Mouse (Mus musculus) heart, embryonic 14.5 days (tissue): ENCODE data around the gene Mrps16. TPM values are rescaled to one million over a fixed set of nuclear protein-coding genes. Genes with fewer than 3 reads are reported as not detected.
A peak's percentile ranks its signal among the peaks of the same experiment; 100 is the strongest.

Experiments used
- ATAC-seq: fragments of 200-750 bp; cut with Nextera tagmentation; 2 replicates; pipeline ENCODE4 v1.8.0; 2017; ENCODE audit warnings: low read depth, moderate TSS enrichment; ENCODE audit not compliant: insufficient number of reproducible peaks, insufficient read depth, low FRiP score
- H3K27ac ChIP-seq, 2 experiments: fragments of 200-500 bp in 1 of 2; fragments of 300-500 bp in 1 of 2; sonication (generic) in 1 of 2; replicated peaks in 1 of 2; 2 replicates each; pipeline ENCODE4 v1.5.1; 2012 to 2014; ENCODE audit warnings: low read depth in 2 of 2, low read length in 2 of 2, control low read depth in 1 of 2, mild to moderate bottlenecking in 1 of 2, mixed read lengths in 1 of 2; ENCODE audit not compliant: control insufficient read depth in 1 of 2, insufficient read depth in 1 of 2
- H3K27me3 ChIP-seq: fragments of 300-500 bp; sonication (generic); 2 replicates; pipeline ENCODE4 v1.6.1; 2014; ENCODE audit warnings: mild to moderate bottlenecking, low read length, control low read depth; ENCODE audit not compliant: control insufficient read depth, insufficient read depth
- H3K36me3 ChIP-seq: fragments of 300-500 bp; sonication (generic); 2 replicates; pipeline ENCODE4 v1.6.1; 2014; ENCODE audit warnings: mild to moderate bottlenecking, control low read depth, low read length, mixed read lengths; ENCODE audit not compliant: control insufficient read depth, insufficient read depth
- H3K4me1 ChIP-seq, 2 experiments: fragments of 200-500 bp in 1 of 2; fragments of 300-500 bp in 1 of 2; sonication (generic) in 1 of 2; 2 replicates each; pipeline ENCODE4 v1.6.1; 2012 to 2014; ENCODE audit warnings: low read length in 2 of 2, control low read depth in 1 of 2, mixed read lengths in 1 of 2; ENCODE audit not compliant: control insufficient read depth in 2 of 2, insufficient read depth in 2 of 2
- H3K4me2 ChIP-seq: fragments of 300-500 bp; sonication (generic); 2 replicates; pipeline ENCODE4 v1.6.1; 2014; ENCODE audit warnings: mild to moderate bottlenecking, low read length
- H3K4me3 ChIP-seq, 2 experiments: fragments of 200-500 bp in 1 of 2; fragments of 300-500 bp in 1 of 2; sonication (generic) in 1 of 2; 2 replicates each; pipeline ENCODE4 v1.5.1; 2012 to 2014; ENCODE audit warnings: low read length in 2 of 2, mild to moderate bottlenecking in 2 of 2, control low read depth in 1 of 2, low read depth in 1 of 2, moderate library complexity in 1 of 2; ENCODE audit not compliant: control insufficient read depth in 1 of 2, insufficient read depth in 1 of 2
- H3K9ac ChIP-seq: fragments of 300-500 bp; sonication (generic); 2 replicates; pipeline ENCODE4 v1.6.1; 2014; ENCODE audit warnings: mild to moderate bottlenecking, low read length
- H3K9me3 ChIP-seq: fragments of 300-500 bp; sonication (generic); 2 replicates; pipeline ENCODE4 v1.6.1; 2016; ENCODE audit warnings: low read length, control low read depth; ENCODE audit not compliant: control insufficient read depth
- WGBS: fragments of 180-500 bp; shearing (Covaris S2); extraction: QIAGEN DNeasy Blood & Tissue Kit; methylation state at CpG from one replicate; pipeline ENCODE4 v1.1.7; 2014; 5-methylcytosine and 5-hydroxymethylcytosine counted together
- polyA plus RNA-seq: library from polyadenylated mRNA; unstranded; fragments of >200 nt; fragmentation: Nextera tagmentation; extraction: Ambion mirVana; gene quantifications from 2 replicates; pipeline ENCODE4 v1.2.1, GENCODE M21; 2014

The Mrps16 gene
- polyA plus RNA-seq, 1 experiment from 2014 or later: 106 TPM

- Histone ChIP-seq H3K4me2 (no peak overlapping the region), H3K4me3 (no peak overlapping the region), H3K27me3 (no peaks in the 10 kb centered on the region), H3K9me3 (no peaks in the 10 kb centered on the region), H3K4me1 (no peaks in the 10 kb centered on the region), H3K27ac (no peak overlapping the region), H3K9ac (no peak overlapping the region), H3K36me3 (peaks cover 81% of the 10 kb centered on the region)
- WGBS: 93% methylated on average over 3 of the region's 3 CpGs
- ATAC-seq: no peak
Observed at GRCm38 (mm10) chr14:20368271-20368670, 25.2 kb downstream of the Mrps16 start.

DNA sequence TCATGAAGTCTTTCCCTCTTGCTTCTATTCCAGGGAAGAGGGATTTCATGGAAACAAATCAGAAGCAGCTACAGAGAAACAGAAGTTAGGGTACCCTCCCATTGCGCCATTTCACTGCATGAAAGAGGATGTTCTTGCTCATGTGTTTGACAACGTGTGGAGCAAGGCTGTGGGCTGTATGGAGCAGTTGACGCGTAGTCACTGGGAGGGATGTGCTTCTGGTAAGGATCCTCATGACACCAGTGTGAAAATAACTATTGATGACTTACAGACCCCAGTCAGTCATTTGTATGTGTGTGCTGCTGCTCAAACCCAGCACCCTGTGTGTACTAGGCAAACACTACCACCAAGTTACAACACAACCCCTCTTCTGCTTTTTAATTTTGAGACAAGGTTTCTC is 30.2 kb downstream of the Mrps16 start:
- Histone ChIP-seq H3K4me1 (no peaks in the 10 kb centered on the region), H3K36me3 (peaks cover 93% of the 10 kb centered on the region), H3K27ac (no peak overlapping the region), H3K4me3 (no peak overlapping the region), H3K4me2 (no peak overlapping the region), H3K9me3 (no peaks in the 10 kb centered on the region), H3K27me3 (no peaks in the 10 kb centered on the region), H3K9ac (no peak overlapping the region)
- ATAC-seq: no peak
- WGBS: 86% methylated on average over 4 of the region's 4 CpGs

DNA sequence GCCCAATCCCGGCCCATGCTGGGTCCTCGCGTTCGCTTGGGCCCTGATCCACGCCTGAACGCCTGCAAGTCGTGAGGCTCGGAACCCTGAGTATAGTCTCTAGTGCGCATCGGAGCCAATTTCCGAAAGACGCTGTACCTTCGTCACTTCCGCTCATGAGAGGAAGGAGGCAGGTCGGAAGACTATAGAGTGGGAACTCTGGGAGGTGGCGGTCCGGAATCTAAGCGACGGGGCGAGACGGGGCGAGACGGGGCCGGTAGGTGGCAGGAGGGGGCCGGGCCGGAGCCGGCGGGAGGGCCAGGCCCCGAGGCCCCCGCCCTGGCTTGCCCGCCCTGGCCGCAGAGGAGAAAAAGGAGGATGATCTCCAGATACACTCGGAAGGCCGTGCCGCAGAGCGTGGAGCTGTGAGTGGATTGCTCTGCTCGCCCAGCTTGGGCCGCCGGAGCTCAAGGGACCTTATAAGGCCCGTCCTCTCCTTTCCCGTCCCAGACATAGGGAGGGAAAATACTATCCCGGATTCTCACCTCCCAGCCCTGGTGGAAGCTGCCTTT is 45.4 kb downstream of the Mrps16 start, which contains the start of the genes Ecd and Fam149b:
TSS of gene Ecd (minus strand) at position 131 of the 551 bp plus-strand sequence.
TSS of gene Fam149b (plus strand) at position 172 of the 551 bp plus-strand sequence.
- ATAC-seq: peak; percentile 95
- H3K27ac ChIP-seq: peak within 1 kb of the TSS; percentile 87 to 92
- H3K27me3 ChIP-seq: no peaks in the 10 kb centered on the region
- peaks cover 0 to 21% of the 10 kb centered on the region in 2 experiments; a peak in 2 of 4 replicates for H3K4me1 ChIP-seq
- peak within 1 kb of the TSS; percentile 87 for H3K9ac ChIP-seq
- H3K9me3 ChIP-seq: no peaks in the 10 kb centered on the region
- peak within 1 kb of the TSS; percentile 85 for H3K4me2 ChIP-seq
- peak within 1 kb of the TSS; percentile 74 to 96 for H3K4me3 ChIP-seq
- under 1% methylated on average over 38 of the region's 42 CpGs for WGBS
- peaks cover 40% of the 10 kb centered on the region for H3K36me3 ChIP-seq

- H3K4me3 ChIP-seq: peak overlapping the region; percentile 74 to 96
- no peaks in the 10 kb centered on the region for H3K27me3 ChIP-seq
- peak overlapping the region; percentile 85 for H3K4me2 ChIP-seq
- H3K9ac ChIP-seq: peak overlapping the region; percentile 87
- peaks cover 0 to 21% of the 10 kb centered on the region in 2 experiments; a peak in 2 of 4 replicates for H3K4me1 ChIP-seq
- peaks cover 39% of the 10 kb centered on the region for H3K36me3 ChIP-seq
- WGBS: 6% methylated on average over 15 of the region's 15 CpGs
- peak; percentile 14; the same call in 1 of the 2 replicates for ATAC-seq
- H3K27ac ChIP-seq: peak overlapping the region; percentile 87 to 92
- H3K9me3 ChIP-seq: no peaks in the 10 kb centered on the region
Observed at GRCm38 (mm10) chr14:20347441-20347990, 45.9 kb downstream of the Mrps16 start.

- no peaks in the 10 kb centered on the region for H3K27me3 ChIP-seq
- no peak overlapping the region for H3K4me3 ChIP-seq
- H3K4me2 ChIP-seq: no peak overlapping the region
- H3K36me3 ChIP-seq: peaks cover 39% of the 10 kb centered on the region
- no peak for ATAC-seq
- peaks cover 0 to 21% of the 10 kb centered on the region in 2 experiments; a peak in 2 of 4 replicates for H3K4me1 ChIP-seq
- no peak overlapping the region for H3K27ac ChIP-seq
- H3K9ac ChIP-seq: no peak overlapping the region
- no peaks in the 10 kb centered on the region for H3K9me3 ChIP-seq
- 91% methylated on average over 9 of the region's 9 CpGs for WGBS
Observed at GRCm38 (mm10) chr14:20345885-20346284, 47.5 kb downstream of the Mrps16 start.

- WGBS: 78% methylated on average over 7 of the region's 7 CpGs
Observed at GRCm38 (mm10) chr14:20340866-20341265, 52.6 kb downstream of the Mrps16 start.

DNA sequence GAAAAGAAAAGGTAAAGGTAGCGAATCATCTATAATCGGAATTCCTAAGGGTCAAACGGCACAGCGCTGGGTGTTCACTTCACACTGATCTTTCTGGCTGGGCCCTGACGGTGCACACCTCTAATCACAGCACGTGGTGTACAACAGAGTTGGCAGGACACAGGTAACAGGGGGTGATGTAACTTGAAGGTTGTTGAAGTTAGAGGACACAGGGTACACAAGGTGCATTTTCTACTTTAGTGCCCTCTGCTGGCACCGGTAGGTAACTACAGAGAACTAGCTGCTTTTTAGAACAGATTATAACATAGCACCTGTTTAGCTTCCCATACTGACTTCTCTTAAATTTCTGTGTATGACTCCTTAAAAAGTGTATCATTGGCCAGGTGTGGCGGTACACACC is 53.3 kb downstream of the Mrps16 start:
- WGBS: 79% methylated on average over 8 of the region's 8 CpGs

More at GRCm38 (mm10) chr14:20340866-20341265, 52.6 kb downstream of the Mrps16 start:
- H3K27me3 ChIP-seq: no peaks in the 10 kb centered on the region
- H3K27ac ChIP-seq: no peak overlapping the region
- H3K9ac ChIP-seq: no peak overlapping the region
- H3K4me3 ChIP-seq: no peak overlapping the region
- peaks cover 56% of the 10 kb centered on the region for H3K36me3 ChIP-seq
- H3K4me1 ChIP-seq: no peaks in the 10 kb centered on the region
- no peak overlapping the region for H3K4me2 ChIP-seq
- no peak for ATAC-seq
- H3K9me3 ChIP-seq: no peaks in the 10 kb centered on the region

More for the DNA sequence above, 53.3 kb downstream of the Mrps16 start:
- Histone ChIP-seq H3K9ac (no peak overlapping the region), H3K4me3 (no peak overlapping the region), H3K27me3 (no peaks in the 10 kb centered on the region), H3K4me2 (no peak overlapping the region), H3K9me3 (no peaks in the 10 kb centered on the region), H3K36me3 (peaks cover 58% of the 10 kb centered on the region), H3K4me1 (no peaks in the 10 kb centered on the region), H3K27ac (no peak overlapping the region)
- no peak for ATAC-seq
